Mouse (Mus musculus) spleen, postnatal 36 days (tissue): ENCODE measurements around the gene Rnf11.

ENCODE experiments used
- DNase-seq, 2 experiments: peaks; one replicate each; pipeline ENCODE4 v3.0.0; 2022; ENCODE audit warnings: low spot score in 2 of 2, mixed read lengths in 1 of 2

The Rnf11 gene

DNA sequence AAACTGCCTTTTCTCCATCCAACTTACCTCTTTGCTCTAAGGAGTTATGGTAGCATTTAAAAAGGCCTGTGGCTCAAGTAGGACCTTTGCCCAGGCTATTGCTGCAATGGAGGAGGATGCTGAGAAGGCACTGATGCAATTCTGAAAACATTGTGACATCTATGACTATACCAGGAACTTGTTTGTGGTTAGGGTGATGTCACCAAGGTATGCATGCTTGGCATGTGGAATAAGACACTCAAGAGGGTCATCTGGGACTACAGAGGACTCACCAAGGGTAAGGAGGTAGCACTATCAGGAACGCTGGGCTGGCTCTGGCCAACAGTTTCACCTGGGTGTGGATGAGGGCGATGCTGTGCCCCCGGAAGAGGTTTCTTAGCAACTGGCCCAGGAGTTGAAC lies at the start of gene Rnf11:
TSS of gene Rnf11 (minus strand) at position 108 of the 400 bp plus-strand sequence.
- DNase-seq, result no peak

DNA sequence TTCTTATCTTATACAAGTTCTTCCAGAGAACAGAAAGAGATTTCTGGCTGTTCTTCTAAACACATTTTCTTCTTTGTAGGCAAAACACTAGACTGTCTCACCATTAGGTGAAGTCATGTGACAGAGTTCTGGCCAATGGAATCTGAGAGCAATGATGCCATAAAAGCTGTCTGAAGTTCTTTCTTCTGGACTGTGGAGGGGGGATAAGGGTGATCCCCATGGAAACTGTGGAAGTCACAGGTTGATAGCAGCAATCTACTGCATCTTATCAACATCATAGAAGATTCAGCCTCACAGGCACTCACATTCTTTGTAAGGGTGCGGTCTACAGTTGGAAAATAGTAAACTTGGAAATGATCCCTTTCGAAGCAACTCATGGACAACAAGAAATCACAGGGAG lies 46.6 kb upstream of the Rnf11 start, which contains the start of gene 4930522H14Rik:
TSS of gene 4930522H14Rik (minus strand) at position 187 of the 400 bp plus-strand sequence.
- no peak for DNase-seq

DNA sequence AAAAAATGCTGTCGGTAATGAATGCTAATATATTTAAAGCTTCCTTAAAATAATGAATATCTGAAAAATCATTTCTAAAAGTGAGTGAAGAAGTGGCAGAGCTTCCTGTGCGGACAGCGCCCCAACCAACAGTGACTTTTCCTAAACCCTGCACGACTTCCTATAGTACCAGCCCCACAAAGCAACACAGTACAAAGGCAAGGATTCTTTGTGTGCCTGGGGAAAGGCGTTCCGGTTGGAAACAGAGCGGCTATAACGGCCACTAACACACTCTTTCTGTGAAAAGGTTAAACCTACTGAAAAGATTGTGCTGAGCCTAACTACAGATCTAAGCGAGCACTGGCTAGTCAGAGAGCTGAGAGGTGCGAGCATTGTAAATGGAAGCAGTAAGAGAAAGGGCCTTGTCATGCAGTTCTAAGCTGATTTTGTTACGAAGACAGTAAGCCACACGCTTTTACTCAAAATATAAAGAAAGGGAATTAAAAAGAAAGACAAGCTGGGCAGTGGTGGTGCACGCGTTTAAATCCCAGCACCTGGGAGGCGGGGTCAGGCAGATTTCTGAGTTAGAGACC lies 45.8 kb upstream of the Rnf11 start:
- no peak for DNase-seq

DNA sequence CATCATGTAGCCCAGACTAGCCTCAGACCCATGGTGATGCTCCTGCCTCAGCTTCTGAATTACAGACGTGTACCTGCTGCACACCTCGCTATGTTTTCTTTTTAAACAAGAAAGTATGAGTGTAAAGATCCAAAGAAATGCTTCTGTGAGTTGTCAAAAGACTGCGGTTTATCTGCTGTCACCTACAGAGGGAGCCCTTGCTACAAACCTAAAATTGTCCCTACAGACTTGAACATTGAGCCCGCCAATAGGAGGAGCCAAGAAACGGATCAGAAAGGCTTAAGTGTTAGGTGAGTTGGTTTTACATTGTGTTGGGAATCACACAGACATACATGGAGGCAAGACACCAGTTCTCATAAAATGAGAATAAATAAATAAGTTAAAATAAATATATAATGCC lies 20.4 kb upstream of the Rnf11 start:
- DNase-seq, result peak; percentile 55 to 70

DNA sequence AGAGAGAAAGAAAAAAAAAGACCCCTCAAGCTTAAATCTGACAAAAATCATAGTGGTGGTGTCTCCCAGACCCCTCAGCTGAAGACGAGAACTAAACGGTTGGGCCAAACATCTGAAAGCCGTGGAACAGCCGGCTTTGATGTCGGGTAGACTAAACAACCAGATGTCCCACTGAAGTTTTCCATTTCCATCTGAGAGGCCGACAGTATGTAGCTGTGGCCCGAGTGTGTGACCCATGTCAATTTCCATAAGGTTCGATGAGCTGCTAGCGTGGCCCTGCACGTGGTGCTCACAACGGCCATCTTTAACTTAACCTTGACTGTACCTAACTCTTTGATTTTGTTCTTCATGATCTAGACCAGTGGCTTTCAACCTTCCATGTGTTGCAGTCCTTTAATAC lies 13.9 kb upstream of the Rnf11 start:
- DNase-seq, result no peak

DNA sequence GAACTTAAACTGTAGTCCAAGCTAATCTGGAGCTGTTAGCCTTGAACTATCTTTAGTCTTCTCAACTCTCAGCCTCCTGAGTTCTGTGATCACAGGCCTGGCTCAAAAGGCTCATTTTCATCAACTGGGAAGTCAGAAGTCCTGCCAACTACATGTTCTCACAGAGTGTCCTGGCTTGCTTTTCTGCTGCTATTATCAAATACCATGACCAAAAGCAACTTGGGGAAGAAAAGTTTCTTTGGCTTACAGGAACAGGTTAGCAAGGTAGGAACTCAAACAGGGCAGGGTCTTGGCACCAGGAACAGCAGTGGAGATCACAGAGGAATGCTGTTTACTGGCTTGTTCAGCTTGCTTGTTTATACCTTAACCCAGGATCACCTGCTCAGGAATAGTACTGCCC lies 9.1 kb upstream of the Rnf11 start:
- DNase-seq, result no peak

DNA sequence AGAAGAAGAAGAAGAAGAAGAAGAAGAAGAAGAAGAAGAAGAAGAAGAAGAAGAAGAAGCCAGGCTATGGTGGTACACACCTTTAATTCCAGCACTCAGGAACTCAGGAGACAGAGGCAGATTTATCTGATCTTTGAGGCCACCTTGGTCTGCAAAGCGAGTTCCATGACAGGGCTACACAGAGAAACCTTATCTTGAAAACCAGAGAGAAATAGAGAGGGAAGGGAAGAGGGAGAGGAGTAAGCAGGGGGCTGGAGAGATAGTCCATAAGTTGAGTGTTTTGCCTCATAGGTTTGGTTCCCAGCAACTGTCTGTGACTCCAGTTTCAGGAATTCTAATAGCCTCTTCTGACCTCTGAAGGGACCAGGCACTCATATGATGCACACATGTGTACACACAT lies 4.3 kb upstream of the Rnf11 start:
- DNase-seq, result no peak

DNA sequence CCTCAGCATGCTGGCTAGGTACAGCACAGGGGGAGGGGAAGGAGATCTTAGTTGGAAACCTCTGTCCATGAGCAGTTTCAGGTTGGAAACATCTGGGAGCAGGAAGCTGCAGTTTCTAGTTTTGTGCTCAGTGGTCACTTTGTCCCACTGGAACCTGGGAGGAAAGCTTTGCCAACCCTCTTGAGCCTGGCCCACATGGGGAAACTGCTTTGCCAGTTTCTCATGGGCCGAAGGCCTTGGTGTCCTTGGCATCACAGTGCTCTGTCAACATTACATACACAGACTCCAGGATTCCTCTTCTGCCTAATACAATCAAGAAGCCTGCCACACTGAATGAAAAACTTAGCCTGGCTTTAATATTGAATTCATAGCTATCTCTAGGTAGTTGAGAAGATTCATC lies 1.8 kb downstream of the Rnf11 start:
- DNase-seq, result no peak

DNA sequence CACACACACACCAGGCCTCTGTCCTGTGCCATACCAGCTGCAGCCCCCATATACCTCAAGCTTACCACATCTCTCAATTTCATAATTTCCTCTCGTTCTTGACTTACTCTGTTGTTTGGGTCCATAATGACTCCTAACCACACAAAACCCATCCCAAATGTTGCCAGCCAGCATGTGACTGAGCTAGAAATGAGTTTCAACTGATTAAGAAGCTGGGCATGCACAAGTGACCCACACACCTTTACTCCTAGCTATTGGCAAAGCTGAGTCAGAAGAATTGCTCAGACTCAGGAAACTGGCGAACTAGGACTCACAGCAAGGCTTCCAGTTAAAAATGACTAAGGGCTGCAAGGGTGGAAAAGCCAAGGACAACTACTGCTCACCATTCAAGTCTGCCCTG lies 3.1 kb downstream of the Rnf11 start:
- DNase-seq, result no peak

DNA sequence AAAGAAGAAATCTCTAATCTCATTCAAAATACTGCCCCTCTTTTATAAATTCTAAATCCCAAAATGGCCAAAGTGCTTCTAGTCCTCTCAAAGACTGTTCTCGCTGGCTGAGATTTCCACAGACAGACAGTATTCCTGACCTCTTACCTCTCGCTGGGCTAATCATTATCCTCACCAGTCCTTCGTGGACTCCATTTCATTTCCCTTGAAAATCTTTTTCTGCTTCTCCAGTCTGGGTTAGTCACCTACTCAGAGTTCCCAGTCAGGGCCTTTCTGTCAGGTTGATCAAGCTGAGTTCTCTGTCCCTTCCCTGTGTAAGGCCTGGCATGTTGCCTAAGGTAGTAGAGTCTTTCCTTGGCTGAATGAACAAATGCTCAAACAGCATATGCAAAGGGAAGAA lies 7.1 kb downstream of the Rnf11 start:
- no peak for DNase-seq

DNA sequence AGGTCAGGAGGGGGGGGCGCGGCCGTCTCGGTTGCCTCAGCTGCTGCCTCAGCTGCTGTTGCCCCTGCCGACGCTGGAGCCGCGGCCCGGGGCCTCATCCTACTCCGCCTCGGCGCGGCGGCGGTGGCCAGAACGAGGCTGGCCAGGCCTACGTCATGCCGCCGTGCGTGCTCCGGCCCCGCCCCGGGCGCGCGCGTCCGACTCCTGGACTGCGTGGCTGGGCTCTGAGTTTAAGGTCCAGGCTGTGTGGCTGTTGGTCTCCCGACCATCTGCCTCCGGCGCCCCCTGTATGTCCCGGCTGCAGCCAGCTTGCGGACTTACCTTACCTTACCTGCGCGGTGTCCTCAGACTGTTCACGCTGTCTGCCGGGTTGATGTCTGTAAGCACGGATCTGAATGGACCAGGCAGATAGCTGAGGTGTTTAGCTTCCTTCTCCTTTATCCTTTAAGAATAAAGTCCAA lies 7.9 kb downstream of the Rnf11 start:
- DNase-seq, result peak; percentile 83 to 84

DNA sequence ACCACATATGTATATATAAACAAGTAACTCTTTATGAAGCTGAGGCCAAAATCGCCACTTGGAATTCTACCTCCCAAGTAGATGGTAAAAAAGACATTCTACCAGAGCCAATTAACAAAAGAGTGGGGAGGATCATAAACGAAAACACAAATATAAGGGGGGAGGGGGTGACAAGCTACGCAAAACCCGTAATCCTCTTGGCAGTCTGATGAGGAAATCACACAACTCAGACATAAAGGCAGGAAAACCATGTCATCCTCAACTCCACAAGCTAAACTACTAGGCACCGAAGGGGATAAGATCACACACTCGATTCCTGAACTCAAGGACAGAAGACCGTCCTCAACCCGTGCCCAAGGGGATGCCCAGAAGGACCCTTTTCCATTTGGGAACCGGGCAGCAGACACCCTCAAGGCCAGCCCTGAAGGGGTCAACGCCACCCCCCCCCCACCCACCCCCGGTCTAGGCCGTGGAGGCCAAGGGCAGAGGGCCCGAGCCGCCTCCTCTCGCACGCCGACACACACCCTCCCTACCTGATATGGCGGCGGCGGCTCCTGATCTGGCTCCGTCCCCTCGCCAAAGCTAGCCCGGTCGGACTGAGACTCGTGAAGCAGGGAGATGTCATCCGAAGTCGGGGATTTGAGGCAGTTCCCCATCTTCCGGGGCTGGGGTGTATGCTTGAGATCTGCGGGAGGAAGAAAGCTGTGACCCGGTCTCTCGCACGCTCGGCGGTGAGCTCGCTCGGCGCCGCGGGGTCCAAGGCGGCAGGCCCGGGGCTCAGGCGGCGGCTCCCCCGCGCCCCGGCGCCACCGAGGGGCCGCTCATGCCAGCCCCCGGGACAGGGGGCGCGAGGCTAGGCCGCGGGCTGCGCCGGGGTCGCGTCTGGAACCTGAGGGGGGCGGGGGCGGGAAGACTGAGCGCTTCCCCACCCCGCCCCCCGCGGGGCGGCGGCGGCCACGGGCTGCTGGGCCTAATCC lies 8.7 kb downstream of the Rnf11 start:
- peak; percentile 26 to 45 for DNase-seq

DNA sequence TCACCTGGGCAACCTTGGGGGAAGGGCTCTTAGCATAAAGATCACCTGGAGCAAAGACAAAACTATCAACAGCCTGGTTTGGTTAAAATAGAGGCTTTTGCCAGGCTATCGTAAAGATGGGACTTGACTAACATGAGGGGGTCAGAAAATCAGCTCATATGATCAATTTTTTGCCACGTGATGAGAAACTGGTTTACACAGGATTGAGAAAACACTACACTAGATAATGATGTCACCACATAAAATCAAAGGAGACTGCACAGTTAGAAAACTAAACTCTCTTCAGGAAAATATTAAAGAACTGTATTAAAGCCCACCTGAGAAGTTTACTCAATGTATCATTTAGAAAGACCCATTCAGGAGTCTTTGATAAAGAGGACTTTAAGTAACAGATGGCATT lies 9.4 kb downstream of the Rnf11 start:
- DNase-seq, result no peak

DNA sequence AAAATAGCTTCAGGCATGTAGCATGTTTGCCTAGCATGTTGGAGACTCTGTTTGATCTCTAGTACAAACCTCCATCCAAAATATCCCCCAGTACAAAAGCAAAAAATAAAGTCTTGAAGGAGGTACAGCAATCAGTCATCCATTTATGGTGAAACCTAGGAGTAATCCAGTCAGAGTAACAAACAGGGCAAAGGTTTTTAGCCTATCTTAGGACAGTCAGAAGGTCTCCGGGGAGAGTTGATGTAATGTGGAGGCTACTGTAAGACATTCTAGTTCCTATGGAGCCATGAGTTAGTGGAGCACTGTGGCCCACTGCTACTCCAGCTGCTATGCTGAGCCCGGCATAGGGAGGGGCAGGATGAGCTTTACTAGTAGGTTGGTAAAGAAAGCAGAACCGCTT lies 12.0 kb downstream of the Rnf11 start:
- no peak for DNase-seq

DNA sequence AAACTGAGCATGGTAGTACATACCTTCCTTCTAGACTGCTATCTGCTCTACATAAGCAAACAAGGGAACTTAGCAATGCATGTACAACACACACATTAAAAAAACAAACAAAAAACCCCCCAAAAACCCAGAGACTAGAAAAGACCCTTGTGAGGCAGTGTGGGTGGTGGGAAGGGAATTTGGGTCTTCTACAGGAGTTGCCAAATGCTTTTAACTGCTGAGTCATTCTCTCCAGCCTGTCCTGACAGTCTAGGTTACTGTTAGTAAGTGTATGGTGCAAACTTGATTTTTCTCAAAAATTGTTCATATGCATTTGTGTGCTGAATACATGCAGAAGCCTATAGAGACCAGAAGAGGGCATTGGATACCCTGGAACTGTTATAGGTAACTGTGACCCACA lies 12.9 kb downstream of the Rnf11 start:
- no peak for DNase-seq

DNA sequence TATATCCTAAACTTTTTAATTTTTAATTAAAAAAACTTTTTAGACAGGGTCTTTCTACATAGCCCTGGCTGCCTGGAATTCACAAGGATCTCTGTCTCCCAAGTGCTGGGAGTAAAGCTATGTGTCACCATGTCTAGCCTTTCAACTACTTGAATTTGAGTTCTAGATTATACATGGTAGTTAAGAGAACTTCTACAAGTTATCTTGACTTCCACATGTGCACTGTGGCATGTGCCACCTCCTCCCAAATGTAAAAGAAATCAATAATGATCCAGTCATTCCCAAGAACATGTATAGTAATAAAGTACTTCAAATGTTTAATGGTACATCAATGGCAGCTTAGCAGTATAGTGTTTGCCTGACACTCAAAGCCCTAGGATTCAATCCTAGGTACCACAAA lies 16.8 kb downstream of the Rnf11 start:
- no peak for DNase-seq

DNA sequence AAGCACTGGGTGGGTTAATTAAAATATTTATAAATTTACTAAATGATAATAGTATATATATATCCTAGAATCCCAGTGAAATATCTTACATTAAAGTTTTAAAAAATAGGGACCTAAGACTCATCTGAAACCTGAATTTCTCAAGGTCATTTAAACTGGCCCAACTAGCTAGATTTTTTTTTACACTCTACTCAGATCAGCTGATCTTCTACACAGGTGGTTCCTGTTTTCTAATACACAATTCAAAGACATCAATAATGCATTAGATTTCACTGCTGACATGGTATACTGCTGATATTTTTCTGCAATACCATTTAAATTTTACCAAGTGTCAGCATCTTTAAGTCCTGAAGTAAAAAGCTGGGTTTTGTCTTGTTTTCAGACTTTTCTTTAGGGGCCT lies 20.6 kb downstream of the Rnf11 start:
- DNase-seq, result no peak

DNA sequence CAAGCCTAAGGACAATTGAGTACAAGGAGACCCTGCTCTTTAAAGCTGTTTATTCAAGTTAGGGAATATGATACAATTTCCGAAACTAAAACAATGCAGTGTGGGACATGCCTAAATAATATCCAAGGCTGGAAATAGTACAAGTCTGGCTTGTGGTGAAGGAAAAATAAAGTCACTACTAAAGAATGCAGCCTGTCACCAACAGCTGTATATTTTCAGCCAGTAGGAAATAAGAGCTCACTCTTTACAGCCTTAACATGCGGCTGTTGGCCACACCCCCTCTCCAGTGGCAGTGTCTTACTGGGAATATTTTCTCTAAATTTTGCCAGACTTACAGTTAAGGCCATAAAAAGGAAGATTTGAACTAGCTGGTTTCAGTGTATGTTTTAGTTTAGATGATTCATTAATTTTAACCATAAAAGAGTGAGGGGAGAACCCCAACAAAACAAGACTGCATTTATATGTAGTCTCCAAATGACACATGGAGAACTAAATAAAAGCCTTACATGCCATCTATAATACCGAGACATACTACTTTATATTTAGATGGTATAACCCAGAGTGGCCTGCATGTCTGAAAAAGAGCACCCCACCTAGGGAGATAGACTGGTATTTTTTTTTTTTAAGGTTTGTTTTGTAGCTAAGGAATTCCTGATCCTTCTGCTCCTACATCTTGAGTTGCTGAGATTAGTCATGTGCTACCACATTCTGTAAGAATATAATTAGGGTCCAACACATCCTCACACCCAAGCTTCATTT lies 23.9 kb downstream of the Rnf11 start:
- DNase-seq, result no peak

DNA sequence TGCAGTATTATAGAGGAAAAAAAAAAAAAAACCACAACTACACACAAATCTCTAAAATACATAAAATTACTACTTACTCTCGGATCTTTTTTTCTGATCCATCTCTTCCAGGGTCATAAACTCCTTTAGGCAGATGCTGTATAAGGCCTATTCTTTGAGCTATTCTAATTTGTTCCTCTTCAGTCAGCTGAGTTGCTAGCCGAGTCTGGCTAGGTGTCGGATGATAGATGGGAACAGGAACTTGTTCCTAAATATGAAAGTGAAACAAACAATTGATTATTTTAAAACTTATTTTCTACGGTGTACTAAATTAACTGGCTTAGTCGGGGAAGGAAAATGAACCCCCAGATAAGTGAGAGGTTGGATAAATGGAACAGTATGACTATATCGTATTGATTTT lies 27.7 kb downstream of the Rnf11 start:
- DNase-seq, result no peak

DNA sequence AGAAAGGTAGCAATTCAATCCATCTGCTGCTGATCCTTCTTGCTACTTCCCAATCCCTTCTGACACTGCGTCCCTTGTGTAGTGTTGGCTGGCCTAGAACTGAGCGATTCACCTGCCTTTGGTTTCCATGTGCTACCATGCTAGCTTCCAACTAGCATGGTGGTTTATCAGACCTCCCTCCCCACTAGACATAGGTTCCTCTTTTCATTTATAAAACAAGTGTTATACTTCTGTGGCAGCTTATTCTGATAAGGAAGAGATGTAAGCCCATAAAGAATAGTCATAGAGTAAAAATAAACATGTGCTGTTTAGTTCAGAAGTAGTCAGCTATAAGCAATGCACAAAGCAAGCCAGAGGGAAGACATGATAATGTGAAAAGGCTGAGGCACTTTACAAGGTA lies 36.0 kb downstream of the Rnf11 start:
- DNase-seq, result no peak

DNA sequence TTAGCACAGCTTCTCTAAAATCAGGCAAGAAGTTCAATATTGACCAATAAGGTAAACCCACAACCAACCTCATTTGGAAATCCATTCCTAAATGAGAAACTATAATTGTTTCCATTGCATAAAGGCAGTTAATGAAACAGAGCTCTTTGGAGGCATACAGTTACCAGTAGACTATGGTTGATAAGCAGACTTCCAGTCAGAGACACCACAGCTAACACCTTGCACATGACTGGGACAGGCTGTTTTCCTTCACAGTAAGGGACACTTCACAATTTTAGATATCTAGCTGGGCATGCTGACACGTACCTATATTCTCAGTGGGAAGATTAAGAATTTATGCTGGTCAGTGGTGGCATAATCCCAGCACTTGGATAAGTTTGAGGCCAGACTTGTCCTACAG lies 38.6 kb downstream of the Rnf11 start:
- no peak for DNase-seq

DNA sequence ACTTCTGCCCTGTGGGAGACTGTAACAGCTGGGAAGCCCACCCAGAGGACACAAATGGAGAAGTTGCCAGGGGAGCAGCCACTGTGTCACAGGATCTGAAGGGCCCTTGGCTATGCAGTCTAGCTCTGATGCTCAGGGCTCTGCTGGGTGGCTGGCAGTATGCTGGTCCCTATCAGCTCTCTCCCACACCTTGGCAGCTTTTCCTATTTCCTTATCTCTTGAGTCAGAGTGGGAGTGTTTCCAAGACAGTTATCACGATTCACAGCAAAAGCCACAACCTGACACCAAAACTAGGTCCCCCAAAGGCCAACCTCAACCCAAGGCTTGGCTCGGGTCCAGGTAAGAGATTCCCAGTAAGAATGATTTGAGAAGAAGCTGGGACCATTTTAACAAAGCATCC lies 39.1 kb downstream of the Rnf11 start:
- DNase-seq, result peak; percentile 64 to 77
